Mouse (Mus musculus): Measurements from ENCODE around the gene Efnb2. TPM values are rescaled to one million over a fixed set of nuclear protein-coding genes. Genes with fewer than 3 reads are reported as not detected.
A peak's percentile ranks its signal among the peaks of the same experiment; 100 is the strongest.

The Efnb2 gene
- polyA plus RNA-seq, 1 experiment from 2014 or later: 0.67 TPM

- Histone ChIP-seq H3K4me1 (ENCODE audit: control insufficient read depth, low read depth, low read length) (no peaks in the 10 kb centered on the region), H3K36me3 (ENCODE audit: control insufficient read depth, insufficient read depth) (no peaks in the 10 kb centered on the region), H3K9ac (ENCODE audit: low read depth, low read length) (no peak overlapping the region), H3K4me2 (ENCODE audit: low read depth, low read length) (no peak overlapping the region), H3K9me3 (replicated peaks; ENCODE audit: control insufficient read depth, low read length) (no peaks in the 10 kb centered on the region), H3K27me3 (ENCODE audit: control insufficient read depth, insufficient read depth, low read depth, low read length) (no peaks in the 10 kb centered on the region), H3K27ac (ENCODE audit: low read length) (no peak overlapping the region), H3K4me3 (ENCODE audit: low read depth, low read length) (no peak overlapping the region)
- no peak for ATAC-seq (ENCODE audit: low read depth)
- WGBS (ENCODE audit: insufficient replicate concordance): 70% methylated on average over 10 of the region's 10 CpGs
These were observed 91.8 kb downstream of the Efnb2 start for GRCm38 (mm10) chr8:8569280-8569679.

DNA sequence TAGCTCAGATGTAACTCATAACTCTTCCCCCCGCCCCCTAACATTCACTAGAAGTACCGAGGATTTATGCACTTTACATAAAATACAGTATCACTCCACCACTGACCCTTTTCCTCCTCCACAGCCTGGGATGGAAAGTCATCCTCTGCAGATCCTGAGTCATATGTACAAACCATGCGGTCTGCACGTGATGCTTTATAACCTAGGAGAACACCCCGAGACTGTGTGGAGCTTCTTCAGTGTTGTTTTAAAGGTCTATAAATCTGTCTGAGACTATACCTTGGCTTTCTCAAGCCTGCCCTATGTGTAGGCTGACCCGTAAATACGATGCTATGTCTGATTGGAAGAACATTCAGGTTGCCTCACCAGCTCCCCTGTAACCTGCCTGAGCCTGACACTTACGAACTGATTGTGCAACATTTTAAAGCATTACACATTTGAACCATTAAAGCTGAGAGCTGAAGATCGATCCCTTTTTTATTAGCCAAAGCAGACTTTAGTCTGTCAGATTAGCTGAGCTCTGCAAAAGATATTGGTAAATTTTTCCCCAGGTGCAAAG, 92.7 kb downstream of the Efnb2 start:
- Histone ChIP-seq H3K36me3 (ENCODE audit: control insufficient read depth, insufficient read depth) (no peaks in the 10 kb centered on the region), H3K27ac (ENCODE audit: low read length) (no peak overlapping the region), H3K4me3 (ENCODE audit: low read depth, low read length) (no peak overlapping the region), H3K4me1 (ENCODE audit: control insufficient read depth, low read depth, low read length) (no peaks in the 10 kb centered on the region), H3K9me3 (replicated peaks; ENCODE audit: control insufficient read depth, low read length) (no peaks in the 10 kb centered on the region), H3K4me2 (ENCODE audit: low read depth, low read length) (no peak overlapping the region), H3K27me3 (ENCODE audit: control insufficient read depth, insufficient read depth, low read depth, low read length) (no peaks in the 10 kb centered on the region), H3K9ac (ENCODE audit: low read depth, low read length) (no peak overlapping the region)
- 67% methylated on average over 9 of the region's 9 CpGs for WGBS (ENCODE audit: insufficient replicate concordance)
- ATAC-seq (ENCODE audit: low read depth): no peak

Small RNA genes lying within 50 kb of the gene (microRNA-seq; reads per million reads assigned to microRNA genes)
- gene Mir7654: 6.9 reads per million, percentile 21 among the genes with 10 or more reads in this experiment

Other genes starting within 250 kb of the Efnb2 start
- 24.7 and 28.2 TPM in 2 replicates for gene Arglu1, start 29.3 kb upstream of the Efnb2 start, polyA plus RNA-seq (2015; fragmentation: Nextera tagmentation; extraction: Ambion mirVana)

All from liver, embryonic 16.5 days (tissue).